Mouse (Mus musculus): ENCODE data around the gene Crbn.

Crbn gene

DNA sequence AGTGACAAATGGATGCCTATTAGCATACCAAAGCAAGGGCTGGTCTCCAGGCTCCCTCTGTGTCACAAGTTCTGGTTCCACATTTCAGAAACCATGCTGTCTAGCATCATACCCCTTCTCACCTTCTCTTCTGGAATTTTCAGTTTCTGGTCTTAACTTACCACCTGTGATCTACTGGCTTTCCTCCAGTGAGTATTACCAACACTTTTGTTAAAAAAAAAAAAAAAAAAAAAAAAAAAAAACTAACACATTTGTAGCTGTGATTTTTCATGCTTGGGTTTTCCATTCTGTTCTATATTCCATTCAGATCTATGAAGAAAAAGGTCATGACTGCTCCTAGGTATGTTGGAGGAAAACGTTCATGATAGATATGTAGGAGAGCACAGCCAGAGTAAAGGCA is 34.0 kb downstream of the Crbn start:
- no peak for DNase-seq (ENCODE audit: low spot score in 2 of 2)

- DNase-seq (ENCODE audit: low spot score in 2 of 2) = no peak
Measured at GRCm38 (mm10) chr6:106761486-106761885, 38.4 kb downstream of the Crbn start.

- no peak for DNase-seq (ENCODE audit: low spot score in 2 of 2)
Measured at GRCm38 (mm10) chr6:106760473-106761218, 39.2 kb downstream of the Crbn start.

DNA sequence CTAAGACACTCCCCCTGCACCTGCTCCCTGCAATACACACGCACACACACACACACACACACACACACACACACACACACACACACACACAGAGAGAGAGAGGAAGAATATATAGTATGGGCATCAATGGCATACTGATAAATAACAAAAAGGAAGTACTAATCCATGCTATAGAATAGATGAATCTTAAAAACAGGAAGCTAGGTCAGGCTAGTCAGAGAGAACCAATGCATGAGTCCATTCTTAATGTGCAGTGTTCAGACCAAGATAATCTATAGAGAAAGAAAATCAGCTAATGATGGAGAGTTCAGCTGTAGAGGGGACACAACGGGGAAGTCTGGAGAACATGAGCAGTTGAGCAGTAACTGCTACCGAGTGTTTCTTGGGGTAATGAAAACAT is 41.6 kb downstream of the Crbn start:
- DNase-seq (ENCODE audit: low spot score in 2 of 2) = no peak

GRCm38 (mm10) chr6:106750291-106750690 is 49.6 kb downstream of the Crbn start:
- DNase-seq (ENCODE audit: low spot score in 2 of 2) = no peak

GRCm38 (mm10) chr6:106748887-106749388 is 50.9 kb downstream of the Crbn start, which contains the start of gene Il5ra:
Gene Il5ra (minus strand): TSS chr6:106749037.
- DNase-seq (ENCODE audit: low spot score in 2 of 2) = no peak

- no peak for DNase-seq (ENCODE audit: low spot score in 2 of 2)
Measured at GRCm38 (mm10) chr6:106747804-106748203, 52.1 kb downstream of the Crbn start.

DNA sequence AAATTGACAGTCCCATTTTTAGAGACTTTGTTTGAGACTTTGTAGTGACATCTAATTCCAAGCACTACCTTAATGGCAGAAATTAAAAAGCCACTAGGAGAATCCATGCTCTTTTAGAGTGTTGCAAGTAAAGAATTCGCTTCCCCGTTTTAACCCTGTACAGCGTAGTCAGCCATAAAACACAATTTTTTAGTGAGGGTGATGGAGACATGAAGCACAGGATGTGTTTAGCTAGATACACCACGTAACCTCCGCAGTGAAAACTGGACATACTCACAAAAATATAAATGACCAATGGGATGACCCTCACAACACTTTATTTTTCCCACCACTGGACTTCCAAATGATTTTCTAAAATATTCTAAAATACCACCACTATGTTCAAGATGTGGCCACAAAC is 52.6 kb downstream of the Crbn start:
- DNase-seq (ENCODE audit: low spot score in 2 of 2) = no peak

DNA sequence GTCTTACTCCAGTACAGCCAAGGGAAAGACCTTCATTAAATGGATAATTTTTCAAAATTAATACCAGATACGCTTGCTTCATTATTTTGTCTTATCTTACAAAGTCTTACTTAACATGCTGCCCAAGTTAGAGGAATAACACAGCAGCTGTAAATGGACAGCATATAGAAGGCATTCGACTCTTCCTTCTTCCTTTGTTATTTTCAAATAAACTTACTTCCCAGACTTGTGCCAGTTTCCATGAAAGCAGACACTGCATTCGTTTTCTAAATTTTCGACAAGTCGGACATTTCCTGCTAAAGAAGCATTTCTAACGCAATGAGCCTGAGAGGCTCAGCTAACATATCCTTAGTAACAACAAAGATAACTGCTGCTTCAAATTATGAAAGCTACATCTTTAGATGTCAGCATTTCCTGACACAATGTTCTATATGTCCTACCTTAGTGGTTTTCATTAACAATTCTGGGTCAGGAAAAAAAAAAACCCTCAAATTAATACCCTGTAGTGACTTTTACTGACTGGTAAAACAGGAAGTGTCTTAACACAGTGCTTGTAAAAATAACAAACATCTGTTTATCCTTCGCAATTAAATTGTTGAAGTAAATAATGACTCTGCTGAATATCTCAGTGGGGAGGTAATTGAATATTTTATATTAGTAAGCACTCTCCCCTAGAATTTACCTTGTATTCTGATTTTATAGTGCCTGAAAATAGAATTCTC is 54.0 kb downstream of the Crbn start:
- DNase-seq (ENCODE audit: low spot score in 2 of 2) = no peak

DNA sequence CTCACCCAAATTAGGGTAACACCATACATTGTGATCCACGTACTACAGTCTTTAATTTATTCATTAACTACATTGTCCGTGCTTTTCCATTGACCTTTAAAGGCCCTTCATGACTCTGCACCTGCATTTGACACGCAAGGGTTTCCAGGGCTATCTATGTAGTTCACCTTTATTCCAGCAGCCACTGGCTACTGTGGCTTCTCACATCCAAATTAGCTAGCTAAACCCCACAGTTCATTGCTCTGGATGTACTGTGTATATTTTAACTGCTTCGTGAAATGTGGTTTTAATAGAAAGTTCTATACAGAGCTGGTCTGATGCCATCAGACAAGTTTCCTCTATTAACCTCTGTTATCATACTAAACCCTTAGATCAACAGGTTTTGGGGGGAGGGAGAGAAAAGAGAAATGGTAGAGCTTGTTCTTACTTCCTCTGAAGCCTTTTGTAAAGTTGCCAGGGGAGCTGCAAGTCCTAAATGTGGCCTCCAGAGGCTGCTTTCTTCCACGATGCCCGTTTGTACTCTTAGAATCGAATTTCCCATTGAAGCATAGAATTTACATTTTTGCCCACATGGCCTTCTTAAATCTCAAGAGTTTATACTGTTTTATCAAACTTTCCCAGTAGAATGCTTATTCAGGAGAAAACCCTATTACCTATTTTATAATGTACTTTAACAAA is 56.2 kb downstream of the Crbn start:
- DNase-seq (ENCODE audit: low spot score in 2 of 2) = no peak

DNA sequence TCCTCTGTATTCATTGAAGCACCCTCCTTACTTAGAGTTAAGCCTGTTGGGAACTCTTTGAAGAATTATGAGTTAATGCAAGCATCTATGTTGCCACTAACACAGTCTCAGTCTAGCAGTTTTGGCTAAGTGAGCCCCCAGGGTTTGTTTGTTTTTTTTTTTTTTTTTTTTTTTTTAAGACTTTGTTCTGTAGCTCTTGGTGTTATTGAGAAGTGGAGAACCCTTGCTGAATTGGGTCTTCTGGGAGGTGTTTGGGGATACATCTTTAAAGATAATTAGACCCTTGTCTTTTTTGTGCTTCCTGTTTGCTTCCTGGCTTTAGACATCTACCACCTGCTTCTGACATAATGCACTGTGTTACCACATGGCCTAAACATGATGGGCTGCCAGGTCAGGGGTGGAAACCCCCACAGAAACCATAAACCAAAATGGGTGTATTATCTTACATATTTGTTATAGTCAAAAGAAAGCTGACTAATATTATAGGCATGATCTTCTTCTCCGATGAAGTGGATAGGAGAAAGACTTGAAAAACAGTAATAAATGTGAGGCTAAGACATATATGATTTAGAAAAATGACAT is 59.5 kb downstream of the Crbn start:
- no peak for DNase-seq (ENCODE audit: low spot score in 2 of 2)

DNA sequence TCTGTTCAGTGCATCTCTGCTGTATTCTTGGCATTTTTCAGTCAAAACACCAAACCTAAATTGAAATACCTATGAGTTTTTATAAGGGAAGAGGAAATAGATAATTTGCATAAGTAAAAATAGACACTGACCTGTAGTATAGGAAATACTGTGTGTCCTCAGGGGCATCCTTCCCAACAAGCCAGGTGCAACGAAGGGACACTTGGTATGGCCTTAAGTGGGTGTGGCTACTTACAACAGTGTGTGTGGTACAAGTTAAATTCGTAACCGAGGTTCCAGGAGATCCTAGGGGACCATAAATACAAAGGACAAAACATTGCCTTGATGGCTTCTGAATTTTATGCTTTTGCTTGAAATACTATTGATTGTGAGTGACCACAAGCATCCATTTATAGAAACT is 61.6 kb downstream of the Crbn start:
- DNase-seq (ENCODE audit: low spot score in 2 of 2) = no peak

GRCm38 (mm10) chr6:106732563-106732962 is 67.3 kb downstream of the Crbn start:
- DNase-seq (ENCODE audit: low spot score in 2 of 2) = no peak
